Mouse (Mus musculus): ENCODE results near the gene Serpine1.

The Serpine1 gene

DNA sequence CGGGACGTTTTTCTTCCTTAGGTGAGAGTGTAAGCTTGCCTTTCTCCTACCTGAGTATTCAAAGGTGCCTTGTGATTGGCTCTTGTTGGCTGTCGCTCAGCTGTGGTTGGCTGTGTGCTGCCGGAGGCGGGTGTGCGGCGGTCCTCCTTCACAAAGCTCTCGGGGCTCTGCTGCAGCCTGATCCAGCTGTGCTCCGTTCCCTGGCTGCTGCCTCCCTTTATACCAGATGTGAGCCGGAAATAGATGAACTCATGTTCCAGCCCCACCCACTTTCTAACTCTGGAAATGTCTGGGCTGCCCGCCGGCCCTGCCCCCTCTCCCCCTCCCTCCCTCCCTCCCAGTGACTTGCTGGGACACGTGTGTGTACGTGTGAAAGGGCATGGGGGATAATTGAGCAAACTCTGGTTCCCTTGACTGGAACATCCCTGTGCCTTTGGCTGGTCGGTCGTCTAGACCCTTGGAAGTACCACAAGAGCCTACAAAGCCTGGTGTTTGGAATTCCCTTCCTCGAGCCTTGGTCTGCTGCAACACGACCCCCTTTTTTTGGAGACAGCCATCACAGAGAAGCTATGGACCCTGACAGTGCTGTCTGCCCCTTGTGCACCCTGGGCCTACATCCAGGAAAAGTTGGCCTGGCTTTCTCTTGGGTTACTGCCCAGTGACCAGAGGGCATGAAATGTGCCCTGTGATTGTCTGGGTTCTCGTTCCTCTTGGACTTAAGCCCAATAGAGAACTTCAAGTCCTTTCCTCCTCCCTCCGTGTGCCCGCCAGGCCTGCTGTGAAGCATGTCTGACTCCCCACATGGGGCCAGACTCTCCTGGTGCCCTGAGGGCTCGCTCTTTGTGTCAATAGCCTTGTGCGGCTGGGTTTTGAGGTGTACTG is at the start of gene Serpine1:
Gene Serpine1 (minus strand): TSS at position 190 of the 882 bp plus-strand sequence.
- peak; percentile 58 for DNase-seq (ENCODE audit: low read depth)

DNA sequence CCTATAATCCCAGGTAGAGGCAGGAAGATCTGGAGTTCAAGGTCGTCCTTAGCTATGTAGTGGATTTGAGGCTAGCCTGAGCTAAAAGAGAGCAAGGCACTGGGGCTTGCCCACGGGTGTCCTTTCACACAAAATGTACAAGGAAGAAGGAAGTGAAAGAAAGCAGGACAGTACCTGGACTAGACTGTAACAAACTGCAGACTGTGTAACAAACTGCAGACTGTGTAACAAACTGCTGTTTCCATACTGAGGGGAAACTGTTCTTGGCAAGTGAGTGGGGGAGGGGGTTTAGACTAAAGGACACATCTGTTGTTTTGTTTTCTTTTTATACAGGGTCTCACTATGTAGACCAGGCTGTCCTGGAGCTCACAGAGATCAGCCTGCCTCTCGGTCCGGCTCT is 49.2 kb upstream of the Serpine1 start:
- DNase-seq (ENCODE audit: low read depth) = no peak

DNA sequence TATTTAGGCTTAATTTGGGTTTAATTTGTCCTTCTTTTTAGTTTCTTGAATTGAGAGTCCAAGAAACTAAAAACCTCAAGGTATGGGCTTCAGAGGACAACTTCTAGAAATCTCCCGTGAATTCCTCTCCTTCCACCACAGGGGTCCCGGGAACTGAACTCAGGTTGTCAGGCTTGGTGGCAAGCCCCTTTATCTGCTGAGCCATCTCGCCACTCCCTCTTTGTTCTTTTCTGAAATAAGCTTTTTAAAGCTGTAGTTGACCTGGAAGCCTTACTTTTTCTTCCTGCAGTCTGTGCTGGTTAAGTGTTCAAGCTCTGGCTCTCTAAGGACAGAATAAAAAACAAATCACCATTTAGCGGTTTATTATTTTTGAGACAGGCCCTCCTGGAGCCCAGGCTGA is 46.8 kb upstream of the Serpine1 start:
- DNase-seq (ENCODE audit: low read depth) = no peak

DNA sequence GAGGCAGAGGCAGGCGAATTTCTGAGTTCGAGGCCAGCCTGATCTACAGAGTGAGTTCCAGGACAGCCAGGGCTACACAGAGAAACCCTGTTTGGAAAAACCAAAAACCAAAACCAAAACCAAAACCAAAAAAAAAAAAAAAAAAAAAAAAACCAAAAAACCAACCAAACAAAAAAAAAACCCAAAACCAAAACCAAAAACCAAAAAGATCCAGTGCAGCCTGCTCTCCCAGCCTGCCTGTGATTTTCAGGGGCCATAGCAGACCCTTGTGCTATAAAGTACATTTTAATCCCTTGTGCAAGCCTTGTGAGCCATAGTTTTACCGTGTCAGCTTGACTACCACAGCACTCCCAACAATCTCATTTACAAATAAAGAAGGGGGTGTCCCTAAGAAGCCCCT is 45.9 kb upstream of the Serpine1 start:
- DNase-seq (ENCODE audit: low read depth) = peak; percentile 50

DNA sequence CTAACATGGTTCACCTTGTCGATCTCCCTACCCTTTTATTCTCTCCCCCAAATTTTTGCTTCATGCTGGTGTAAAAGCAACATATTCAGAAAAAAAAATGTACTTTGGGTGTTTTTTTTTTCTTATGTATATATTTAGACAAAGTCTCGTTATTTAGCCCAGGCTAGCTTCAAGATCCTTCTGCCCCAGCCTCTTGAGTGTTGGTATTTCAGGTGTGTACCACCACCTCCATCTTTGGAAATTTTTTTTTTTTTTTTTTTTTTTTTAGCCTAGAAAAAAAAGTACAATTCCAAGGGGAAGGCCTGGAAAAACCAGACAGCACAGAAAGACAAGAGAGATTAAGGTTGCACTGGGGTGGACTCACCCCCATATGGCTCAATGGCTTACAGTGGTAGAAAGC is 44.9 kb upstream of the Serpine1 start:
- no peak for DNase-seq (ENCODE audit: low read depth)

DNA sequence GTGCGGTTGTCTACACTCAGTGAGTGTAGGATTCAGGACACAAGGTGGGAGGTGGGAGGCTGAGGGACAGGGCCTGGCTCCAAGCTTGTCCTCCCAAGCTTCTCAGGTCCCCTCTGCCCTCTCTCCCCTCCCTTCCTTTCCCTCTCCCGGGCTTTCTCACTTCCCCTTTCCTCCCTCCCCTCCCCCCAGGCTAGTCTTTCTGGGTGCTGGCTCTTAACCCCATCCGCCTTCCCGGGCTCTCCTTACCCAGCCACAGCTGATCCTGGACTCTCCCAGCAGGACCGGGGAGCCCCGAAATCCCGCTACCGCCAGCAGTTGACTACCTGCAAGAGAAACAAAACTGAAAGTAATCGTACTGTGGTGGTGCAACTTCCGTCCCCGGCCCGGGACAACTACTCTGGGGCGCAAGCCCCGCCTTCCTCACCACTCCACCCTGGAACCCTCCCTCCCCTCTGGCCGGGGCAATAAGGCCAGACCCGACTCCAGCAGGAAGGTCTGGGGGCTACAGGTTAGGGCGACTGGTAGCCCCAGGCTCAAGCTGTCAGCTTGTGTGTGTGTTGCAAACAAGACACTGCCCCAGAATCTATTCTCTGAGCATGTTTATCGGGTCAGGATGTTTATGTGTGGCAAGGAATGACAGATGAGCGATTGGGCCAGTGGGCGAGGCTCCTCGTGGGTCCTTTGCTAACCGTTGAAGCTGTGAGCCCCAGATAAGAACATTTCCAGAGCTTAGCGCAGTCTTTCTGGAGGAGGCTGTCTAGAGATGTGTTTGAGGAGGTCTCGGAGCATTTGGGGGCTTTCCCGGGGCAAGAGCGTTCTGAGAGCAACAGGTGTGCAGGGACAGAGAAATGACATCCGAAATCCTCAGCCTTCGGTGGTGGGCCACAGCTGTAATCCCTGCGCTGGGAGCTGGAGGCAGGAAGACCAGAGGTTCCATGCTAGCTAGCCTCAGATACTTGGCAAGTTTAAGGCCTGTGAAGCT is 44.1 kb upstream of the Serpine1 start, which contains the start of gene Trim56:
Gene Trim56 (minus strand): TSS at position 344 of the 982 bp plus-strand sequence.
- DNase-seq (ENCODE audit: low read depth) = peak; percentile 90

DNA sequence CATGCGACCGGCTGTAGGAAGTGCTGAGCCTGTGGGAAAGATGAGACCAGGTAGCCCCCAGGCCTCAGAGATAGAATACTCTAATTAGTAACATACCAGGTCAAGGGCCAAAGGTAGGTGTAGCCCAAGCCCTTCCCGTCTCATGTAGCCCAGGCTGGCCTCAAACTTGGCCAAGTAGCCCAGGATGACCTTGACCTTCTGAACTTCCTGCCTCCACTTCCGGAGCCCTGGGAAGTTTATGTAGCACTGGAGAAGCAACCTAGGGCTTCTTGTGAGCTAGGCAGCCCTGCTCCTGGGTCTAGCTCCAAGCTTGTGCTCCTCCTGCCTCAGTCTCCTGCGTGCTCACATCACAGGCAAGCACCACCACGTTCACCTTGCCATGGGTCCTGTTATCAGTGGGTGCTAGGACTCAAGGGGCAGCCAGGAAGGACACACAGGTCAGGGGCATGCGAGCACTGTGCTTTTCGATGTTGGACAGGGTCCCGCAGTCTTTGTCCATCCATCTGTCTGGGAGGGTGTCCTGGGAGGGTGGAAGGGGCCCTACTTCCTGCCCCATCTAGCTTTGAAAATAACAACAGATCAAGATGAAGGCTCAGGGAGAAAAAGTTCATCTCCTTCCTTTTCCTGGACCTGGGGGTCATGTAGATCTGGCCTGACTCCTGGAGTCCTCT is 43.0 kb upstream of the Serpine1 start:
- peak; percentile 55 for DNase-seq (ENCODE audit: low read depth)

DNA sequence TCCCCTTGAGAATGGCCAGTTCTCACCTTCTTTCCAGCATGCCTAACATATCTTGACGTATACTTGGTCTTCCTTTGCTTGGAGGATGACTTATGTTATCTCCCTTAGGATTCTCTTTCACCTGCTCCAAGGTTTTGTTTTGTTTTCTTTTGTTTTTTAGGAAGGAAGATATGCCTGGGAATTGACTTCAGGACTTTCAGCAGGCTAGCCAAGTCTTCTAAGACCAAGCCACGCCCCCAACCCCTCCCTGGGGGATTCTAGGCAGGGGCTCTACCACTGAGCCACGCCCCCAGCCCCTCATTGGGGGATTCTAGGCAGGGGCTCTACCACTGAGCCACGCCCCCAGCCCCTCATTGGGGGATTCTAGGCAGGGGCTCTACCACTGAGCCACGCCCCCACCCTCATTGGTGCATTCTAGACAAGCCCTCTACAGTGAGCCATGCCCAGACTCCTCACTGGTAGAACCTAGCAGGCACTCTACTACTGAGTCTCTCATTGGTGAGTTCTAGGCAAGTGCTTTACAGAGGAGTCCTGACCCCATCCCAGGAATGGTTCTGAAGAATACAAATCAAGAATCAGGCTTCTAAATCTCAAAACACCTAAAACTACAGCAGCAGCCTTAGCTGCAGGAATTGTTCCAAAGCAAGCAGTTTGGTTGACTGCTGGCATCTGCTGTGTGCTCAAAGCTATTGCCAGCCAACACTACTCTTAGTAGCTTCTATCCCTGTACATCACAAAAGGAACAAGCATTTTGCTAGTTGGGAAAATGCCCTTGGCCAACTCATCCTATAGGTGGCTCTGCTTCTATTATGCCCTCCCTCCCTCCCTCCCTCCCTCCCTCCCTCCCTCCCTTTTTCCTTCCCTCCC is 39.7 kb upstream of the Serpine1 start:
- no peak for DNase-seq (ENCODE audit: low read depth)

DNA sequence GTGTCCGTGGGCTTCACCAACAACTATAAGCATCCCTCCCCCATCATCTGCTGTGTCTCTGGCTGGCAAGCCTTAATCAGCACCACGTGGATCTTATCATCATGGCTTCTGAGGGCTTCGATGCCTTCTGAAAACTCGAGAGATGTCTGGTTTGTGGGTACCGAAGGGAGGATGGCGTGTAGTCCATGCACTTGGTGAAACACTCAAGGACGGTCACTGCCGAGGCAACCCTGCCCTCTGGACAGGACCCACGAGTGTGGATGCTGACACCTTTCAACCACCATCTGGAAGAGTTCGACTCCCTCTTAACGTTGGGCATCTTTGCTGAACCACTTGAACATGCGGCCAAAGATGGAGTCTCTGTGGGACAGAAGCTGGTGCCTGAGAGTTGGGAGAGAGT is 38.8 kb upstream of the Serpine1 start:
- DNase-seq (ENCODE audit: low read depth) = no peak

DNA sequence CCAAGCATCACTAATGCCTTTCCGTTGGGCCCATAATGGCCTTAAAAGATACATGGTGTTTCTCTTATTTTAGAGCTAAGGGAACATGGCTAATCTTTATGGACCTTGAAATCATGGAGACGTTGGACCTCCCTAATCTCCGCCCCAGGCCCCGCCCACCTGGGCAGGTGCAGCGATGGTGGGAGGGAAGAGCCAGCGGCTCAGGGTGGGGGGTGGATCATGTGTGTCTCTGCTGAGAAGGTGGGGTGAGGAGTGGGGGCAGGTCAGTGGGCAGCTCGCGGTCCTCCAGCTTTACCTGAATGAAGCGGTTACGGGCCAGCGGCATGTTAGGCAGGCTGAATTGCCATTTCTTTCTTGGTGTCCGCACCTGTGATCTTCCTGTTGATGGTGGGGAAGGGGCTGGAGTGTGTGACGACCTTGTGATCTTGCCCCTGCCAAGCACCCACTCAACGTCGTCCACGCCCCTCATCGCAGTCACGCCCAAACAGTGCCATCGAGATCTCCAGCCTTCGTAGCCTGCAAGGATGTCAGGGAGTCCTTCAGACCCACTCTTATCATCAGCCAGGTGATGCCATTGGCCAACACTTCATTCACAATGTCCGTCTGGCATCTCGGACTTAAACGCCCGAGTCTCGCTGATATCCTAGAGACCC is 38.0 kb upstream of the Serpine1 start:
- no peak for DNase-seq (ENCODE audit: low read depth)

DNA sequence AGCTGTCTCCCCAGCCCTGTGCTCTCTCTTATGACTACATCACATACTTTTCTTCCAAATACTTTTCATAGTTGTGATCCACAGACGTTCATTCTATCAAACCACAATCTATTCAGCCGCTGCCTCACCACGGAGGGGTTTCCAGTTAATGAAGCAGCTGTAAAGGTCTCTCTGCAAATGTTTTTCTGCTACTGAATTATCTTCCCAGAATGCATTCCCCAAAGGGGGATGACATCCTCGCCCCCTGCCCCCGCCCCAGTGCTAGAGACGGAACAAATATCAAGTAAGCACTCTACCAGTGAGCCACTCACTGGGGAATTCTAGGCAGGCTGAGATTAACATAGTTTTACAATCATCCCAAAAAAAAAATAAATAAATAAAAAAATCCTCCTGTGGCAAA is 36.0 kb upstream of the Serpine1 start:
- DNase-seq (ENCODE audit: low read depth) = no peak

DNA sequence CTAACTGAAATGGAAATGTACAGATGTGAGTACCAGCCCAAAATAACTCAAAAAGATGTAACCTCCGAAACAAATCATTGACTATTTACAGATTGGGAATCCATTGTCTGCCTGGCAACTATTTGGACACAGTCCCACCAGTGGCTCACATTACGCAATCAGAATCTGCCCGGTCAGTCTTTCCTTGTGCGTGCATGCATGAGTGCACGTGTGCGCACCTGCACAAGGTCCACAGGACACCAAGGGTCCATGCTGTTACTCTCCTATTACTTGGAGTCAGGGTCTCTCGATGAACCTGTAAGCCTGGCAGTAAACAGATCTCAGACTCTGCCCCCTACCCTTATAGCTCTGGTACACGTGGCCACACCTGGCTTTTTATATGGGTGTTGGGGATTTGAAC is 35.6 kb upstream of the Serpine1 start:
- DNase-seq (ENCODE audit: low read depth) = no peak

DNA sequence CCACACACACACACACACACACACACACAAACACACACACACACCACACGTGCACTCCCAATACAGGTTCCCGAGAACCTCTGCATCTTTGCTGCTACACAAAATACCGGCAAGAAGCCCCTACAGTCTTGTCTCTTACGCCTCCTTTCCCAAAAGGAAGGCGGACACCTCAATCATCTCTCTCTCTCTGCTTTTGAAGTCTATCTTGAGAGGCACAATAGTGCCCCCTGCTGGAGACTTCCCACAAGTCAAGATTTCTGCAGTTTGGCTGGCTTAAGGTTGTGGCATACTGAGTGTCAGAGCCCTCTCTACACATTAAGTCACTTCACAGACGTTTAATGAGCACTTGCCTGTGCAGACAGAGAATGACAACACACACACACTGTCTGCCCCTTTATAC is 35.0 kb upstream of the Serpine1 start:
- peak; percentile 86 for DNase-seq (ENCODE audit: low read depth)

DNA sequence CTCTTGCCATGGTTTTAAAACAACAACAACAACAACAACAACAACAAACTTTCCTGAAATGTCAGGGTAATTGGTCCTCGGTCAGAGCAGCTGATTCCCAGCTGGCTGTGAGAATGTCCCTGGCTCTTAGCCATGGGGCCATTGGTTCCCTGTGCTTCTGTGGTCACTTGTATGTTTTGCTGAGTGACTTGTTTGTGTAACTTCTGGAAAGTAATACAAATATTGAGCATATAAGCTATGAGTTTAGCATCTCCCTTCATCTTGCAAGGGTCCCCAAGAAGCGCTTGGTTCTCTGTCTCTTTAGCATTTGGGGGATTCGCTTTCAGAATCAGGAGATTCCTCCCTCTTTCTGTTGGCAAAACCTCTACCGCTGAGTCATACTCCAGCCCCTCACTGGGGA is 34.4 kb upstream of the Serpine1 start:
- no peak for DNase-seq (ENCODE audit: low read depth)

DNA sequence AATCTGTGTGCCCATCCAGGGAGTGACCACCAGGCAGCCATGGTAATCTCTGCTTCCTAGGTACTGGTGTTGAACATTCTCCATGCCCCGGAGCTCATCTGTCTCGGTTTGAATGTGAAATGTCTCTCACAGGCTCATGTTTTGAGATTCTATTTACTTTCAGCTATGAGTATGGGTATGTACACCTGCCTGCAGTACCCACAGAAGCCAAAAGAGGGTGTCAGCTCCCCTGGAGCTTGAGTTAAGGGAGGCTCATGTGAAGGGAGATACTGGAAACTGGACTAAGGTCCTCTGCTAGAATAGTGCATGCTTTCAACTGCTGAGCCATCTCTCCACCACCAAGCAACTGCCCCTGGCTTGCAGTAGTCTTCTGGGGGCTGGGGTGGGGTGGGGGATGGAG is 31.9 kb upstream of the Serpine1 start:
- DNase-seq (ENCODE audit: low read depth) = peak; percentile 42

DNA sequence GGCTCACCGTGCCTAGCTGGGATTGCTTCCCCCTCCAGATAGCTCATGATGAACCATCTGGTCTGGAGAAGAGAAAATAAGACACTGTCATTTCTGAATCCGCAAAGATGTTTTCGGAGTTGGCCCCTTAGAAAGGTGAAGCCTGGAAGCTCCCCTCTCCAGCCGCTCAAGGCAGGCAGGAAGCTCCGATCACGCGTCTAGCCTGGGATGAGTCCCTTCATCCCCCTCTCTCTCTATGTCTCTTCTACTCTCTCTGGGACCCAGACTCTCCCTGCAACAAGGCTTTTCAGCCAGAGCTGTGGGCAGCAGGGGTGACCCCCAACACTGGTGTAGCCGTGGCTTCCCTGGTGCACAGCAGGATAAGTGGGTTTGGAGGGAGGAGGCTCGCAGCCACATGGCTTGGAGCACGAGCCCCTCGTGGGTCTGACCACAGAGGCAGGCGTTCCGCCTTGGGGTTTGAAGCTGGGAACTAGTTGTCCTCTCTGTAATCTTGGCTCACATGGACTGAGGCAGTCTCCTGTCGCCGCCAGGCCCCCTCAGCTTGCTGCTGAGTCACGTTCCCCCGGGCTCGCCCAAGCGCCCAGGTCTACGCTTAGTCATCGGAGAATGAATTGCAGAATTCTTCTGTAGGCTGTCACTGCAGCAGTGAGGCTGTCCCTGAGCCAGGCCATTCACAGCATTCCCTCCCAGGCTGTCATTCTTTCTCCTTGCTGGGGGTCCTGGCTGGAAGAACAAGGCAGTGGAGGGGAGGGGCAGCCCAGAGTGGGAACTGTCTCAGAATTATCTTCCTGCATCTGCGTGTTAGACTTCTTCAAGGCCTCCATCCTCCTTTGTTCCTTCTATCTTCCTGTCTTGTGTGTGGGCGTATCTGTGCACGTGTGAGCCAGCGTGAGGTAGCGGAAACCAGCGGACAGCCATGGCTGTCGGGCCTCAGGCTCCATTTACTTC is 30.8 kb upstream of the Serpine1 start:
- DNase-seq (ENCODE audit: low read depth) = peak; percentile 62

DNA sequence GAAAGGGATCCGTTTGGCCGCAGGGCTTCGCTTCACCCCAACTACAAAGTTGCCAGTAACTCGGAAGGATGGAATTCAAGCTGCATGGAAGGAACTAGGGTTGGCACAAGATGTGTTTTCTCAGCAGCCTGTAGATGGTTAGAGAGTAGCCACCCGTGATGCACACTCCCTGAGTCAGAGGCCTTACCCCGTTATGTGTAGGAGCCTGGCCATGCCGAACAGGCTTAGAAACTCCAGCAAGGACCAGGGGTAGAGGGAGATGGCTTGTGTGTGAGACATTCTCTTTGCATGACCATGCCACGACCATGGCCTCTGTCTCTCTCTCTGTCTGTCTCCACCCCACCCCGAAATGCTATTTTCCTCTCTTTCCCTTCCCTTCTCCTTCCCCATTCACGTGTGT is 30.0 kb upstream of the Serpine1 start:
- DNase-seq (ENCODE audit: low read depth) = no peak

DNA sequence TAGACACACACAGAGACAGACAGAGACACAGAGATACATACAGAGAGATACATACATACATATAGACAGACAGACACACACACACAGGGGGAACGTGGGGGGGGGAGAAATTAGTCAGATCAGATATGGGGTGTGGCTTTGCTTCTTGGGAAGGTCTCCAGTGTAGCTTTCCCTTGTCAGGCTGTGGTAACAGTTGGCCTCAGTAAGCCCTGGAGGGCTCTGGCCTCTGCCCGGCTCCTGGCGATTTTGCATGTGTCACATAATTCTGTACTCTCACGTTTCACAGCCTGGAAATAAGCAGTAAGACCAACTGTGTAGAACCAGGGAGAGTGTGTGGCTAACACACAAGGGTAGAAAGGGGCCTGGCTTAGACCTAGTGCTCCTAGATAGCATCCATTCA is 28.6 kb upstream of the Serpine1 start:
- no peak for DNase-seq (ENCODE audit: low read depth)

DNA sequence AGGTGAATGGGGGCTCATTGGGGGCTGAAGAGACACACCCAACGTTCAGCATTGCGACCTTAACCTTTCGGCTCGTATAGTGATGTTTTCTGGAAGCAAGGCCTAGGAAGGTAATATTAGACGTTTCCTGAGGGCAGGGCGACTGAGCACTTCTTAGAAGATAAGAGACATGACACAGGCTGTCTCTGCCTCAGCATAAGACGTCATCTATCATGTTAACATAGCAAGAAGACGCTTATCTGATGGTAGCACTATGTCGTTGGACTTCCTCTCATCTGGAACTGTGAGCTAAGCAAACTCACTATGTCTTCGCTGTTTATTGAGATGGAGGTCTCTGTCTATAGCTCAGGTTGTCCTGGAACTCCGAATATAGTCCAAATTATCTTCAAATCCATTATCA is 26.4 kb upstream of the Serpine1 start:
- no peak for DNase-seq (ENCODE audit: low read depth)

DNA sequence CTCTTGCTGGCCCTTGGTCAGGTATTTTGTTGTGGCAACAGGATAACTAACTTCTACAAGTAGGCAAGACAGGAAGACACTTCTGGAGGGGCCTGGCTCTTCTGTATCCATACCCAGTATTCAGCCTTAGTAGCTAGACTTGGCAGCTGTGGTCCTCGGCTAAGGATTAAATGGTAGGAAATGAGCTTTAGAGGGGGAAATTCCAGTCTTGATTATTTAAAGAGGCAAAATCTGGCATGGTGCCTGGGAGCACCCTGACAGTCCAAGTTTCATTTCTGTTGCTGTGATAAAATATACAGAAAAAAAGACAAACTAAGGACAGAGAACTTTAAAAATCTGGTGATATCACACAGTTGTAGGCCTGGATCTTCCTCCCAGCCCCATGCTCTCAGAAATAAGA is 24.0 kb upstream of the Serpine1 start:
- DNase-seq (ENCODE audit: low read depth) = no peak

Data from induced T-regulatory cell, adult 2 months (primary cell).